Mouse (Mus musculus) lung, postnatal 0 days (tissue): Measurements from ENCODE around the gene Supt16.

Experiments
- CTCF ChIP-seq: IDR thresholded peaks from 2 replicates; pipeline ENCODE4 v1.5.1; 2016; ENCODE audit warnings: antibody characterized with exemption, mild to moderate bottlenecking
- EP300 ChIP-seq: IDR thresholded peaks from 2 replicates; pipeline ENCODE4 v1.6.1; 2016; ENCODE audit warnings: antibody characterized with exemption, mild to moderate bottlenecking, control low read depth

DNA sequence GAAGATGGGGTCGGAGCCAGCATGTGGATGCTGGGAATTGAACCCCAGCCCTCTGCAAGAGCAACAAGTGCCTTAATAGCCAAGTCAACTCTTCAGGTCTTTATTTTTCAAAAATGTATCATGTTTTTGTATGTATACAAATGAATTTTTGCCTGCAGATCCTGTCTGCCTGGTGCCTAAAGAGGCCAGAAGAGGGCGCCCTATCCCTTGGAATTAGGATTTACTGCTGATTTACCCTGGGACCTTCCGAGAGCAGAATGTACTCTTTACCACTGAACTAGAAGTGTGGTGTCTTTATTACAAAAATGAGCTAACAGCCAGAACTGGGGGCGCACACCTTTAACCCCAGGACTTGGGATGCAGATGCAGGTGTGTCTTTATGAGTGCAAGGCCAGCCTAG lies 73.3 kb downstream of the Supt16 start:
- TF ChIP-seq CTCF: peak; percentile 83
- no peak for TF ChIP-seq EP300
